Mouse (Mus musculus): ENCODE measurements around the gene Lrrc40.

- TF ChIP-seq CTCF (IDR thresholded peaks at IDR 0.05; ENCODE audit: extremely low read depth, insufficient read depth, insufficient read length, insufficient replicate concordance) (no peak), POLR2A (IDR thresholded peaks at IDR 0.05; ENCODE audit: low read depth, low read length) (no peak)
These were observed 41.4 kb downstream of the Lrrc40 start for GRCm38 (mm10) chr3:158077828-158078227.
